Mouse (Mus musculus) heart, embryonic 14.5 days (tissue): ENCODE measurements at regions not wholly inside any gene's neighbourhood (a gene's known extent, or its start where the extent isn't known, plus 50 kb on each side); places are given as distances from the start of the nearest gene placed in this dataset.

ENCODE experiments used
- ATAC-seq: fragments of 200-750 bp; cut with Nextera tagmentation; 2 replicates; pipeline ENCODE4 v1.8.0; 2017; ENCODE audit warnings: low read depth, moderate TSS enrichment; ENCODE audit not compliant: insufficient number of reproducible peaks, insufficient read depth, low FRiP score
- H3K27ac ChIP-seq, 2 experiments: fragments of 200-500 bp in 1 of 2; fragments of 300-500 bp in 1 of 2; sonication (generic) in 1 of 2; replicated peaks in 1 of 2; 2 replicates each; pipeline ENCODE4 v1.5.1; 2012 to 2014; ENCODE audit warnings: low read depth in 2 of 2, low read length in 2 of 2, control low read depth in 1 of 2, mild to moderate bottlenecking in 1 of 2, mixed read lengths in 1 of 2; ENCODE audit not compliant: control insufficient read depth in 1 of 2, insufficient read depth in 1 of 2
- H3K27me3 ChIP-seq: fragments of 300-500 bp; sonication (generic); 2 replicates; pipeline ENCODE4 v1.6.1; 2014; ENCODE audit warnings: mild to moderate bottlenecking, low read length, control low read depth; ENCODE audit not compliant: control insufficient read depth, insufficient read depth
- H3K36me3 ChIP-seq: fragments of 300-500 bp; sonication (generic); 2 replicates; pipeline ENCODE4 v1.6.1; 2014; ENCODE audit warnings: mild to moderate bottlenecking, control low read depth, low read length, mixed read lengths; ENCODE audit not compliant: control insufficient read depth, insufficient read depth
- H3K4me1 ChIP-seq, 2 experiments: fragments of 200-500 bp in 1 of 2; fragments of 300-500 bp in 1 of 2; sonication (generic) in 1 of 2; 2 replicates each; pipeline ENCODE4 v1.6.1; 2012 to 2014; ENCODE audit warnings: low read length in 2 of 2, control low read depth in 1 of 2, mixed read lengths in 1 of 2; ENCODE audit not compliant: control insufficient read depth in 2 of 2, insufficient read depth in 2 of 2
- H3K4me2 ChIP-seq: fragments of 300-500 bp; sonication (generic); 2 replicates; pipeline ENCODE4 v1.6.1; 2014; ENCODE audit warnings: mild to moderate bottlenecking, low read length
- H3K4me3 ChIP-seq, 2 experiments: fragments of 200-500 bp in 1 of 2; fragments of 300-500 bp in 1 of 2; sonication (generic) in 1 of 2; 2 replicates each; pipeline ENCODE4 v1.5.1; 2012 to 2014; ENCODE audit warnings: low read length in 2 of 2, mild to moderate bottlenecking in 2 of 2, control low read depth in 1 of 2, low read depth in 1 of 2, moderate library complexity in 1 of 2; ENCODE audit not compliant: control insufficient read depth in 1 of 2, insufficient read depth in 1 of 2
- H3K9ac ChIP-seq: fragments of 300-500 bp; sonication (generic); 2 replicates; pipeline ENCODE4 v1.6.1; 2014; ENCODE audit warnings: mild to moderate bottlenecking, low read length
- H3K9me3 ChIP-seq: fragments of 300-500 bp; sonication (generic); 2 replicates; pipeline ENCODE4 v1.6.1; 2016; ENCODE audit warnings: low read length, control low read depth; ENCODE audit not compliant: control insufficient read depth
- WGBS: fragments of 180-500 bp; shearing (Covaris S2); extraction: QIAGEN DNeasy Blood & Tissue Kit; methylation state at CpG from one replicate; pipeline ENCODE4 v1.1.7; 2014; 5-methylcytosine and 5-hydroxymethylcytosine counted together

DNA sequence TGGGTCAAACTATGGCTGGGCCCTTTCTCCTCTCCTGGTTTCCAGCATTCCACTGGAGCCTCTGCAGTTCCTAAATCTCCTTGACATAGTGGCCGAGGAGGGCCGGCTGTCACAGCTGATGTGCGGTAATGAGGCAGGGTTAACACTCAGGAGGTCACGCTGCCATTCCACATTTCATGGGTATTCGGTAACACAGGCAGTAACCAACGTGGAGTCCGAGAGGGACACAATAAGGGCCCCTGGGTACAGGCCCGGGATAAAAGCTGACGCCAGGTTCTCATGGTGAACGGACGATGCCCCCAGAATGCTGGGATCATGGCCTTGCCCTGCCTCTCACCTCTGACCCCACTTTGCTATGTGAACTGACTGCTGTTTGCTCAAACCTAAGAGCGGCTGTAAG, 289.0 kb upstream of the Tbx3 start:
- Histone ChIP-seq H3K36me3 (no peaks in the 10 kb centered on the region), H3K27ac (no peak overlapping the region), H3K4me1 (no peaks in the 10 kb centered on the region; a peak in 1 of 4 replicates), H3K4me3 (no peak overlapping the region), H3K9me3 (0 out of 2 replicates have a peak, but pooled peaks cover 5% of the 10 kb centered on the region), H3K9ac (no peak overlapping the region), H3K4me2 (no peak overlapping the region), H3K27me3 (no peaks in the 10 kb centered on the region; the same call in 1 of the 2 replicates)
- no peak for ATAC-seq
- 88% methylated on average over 12 of the region's 12 CpGs for WGBS

DNA sequence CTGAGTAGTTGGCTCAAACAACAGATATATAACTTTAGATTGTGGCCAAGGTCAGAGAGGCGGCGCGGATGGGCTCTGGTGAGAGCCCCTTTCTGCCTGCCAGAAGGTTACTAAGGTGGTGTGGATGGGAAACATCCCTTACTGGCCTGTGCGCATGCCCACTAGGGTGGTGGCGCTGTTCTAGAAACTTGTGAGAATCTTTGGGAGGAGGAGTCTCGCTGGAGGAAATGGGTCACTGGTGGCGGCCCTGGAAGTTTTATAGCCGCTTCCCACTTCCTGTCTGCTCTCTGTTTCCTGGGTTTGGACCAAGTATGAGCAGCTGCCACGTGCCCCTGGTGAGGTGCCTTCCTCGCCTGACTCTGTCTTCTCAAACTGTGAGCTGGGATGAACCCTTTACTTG, 285.0 kb upstream of the Tbx3 start:
- 86% methylated on average over 10 of the region's 10 CpGs for WGBS
- H3K36me3 ChIP-seq = no peaks in the 10 kb centered on the region
- H3K27me3 ChIP-seq = no peaks in the 10 kb centered on the region
- ATAC-seq = no peak
- H3K4me1 ChIP-seq = no peaks in the 10 kb centered on the region; a peak in 1 of 4 replicates
- H3K4me2 ChIP-seq = no peak overlapping the region
- no peak overlapping the region for H3K4me3 ChIP-seq
- no peak overlapping the region for H3K9ac ChIP-seq
- 0 out of 2 replicates have a peak, but pooled peaks cover 5% of the 10 kb centered on the region for H3K9me3 ChIP-seq
- H3K27ac ChIP-seq = no peak overlapping the region

DNA sequence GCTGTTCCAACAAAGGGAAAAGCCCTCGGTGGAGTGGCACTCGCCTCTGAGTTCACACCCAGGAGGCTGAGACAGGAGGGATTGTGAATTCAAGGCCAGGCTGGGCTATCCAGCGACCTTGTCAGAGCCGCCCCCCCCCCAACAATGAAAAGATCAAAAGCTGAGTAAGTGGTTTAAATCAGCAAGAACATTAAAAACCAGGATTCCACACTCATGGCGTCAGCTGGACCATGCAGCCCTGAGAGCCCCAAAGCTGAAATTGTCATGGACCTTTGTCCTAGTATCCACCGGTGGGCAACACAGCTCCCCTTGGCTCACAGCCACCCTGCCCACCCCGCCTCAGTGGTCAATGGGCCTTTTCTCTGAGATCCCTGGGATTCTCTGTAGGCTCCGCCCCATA, 283.6 kb upstream of the Tbx3 start:
- no peaks in the 10 kb centered on the region for H3K36me3 ChIP-seq
- H3K4me3 ChIP-seq = no peak overlapping the region
- no peaks in the 10 kb centered on the region for H3K27me3 ChIP-seq
- H3K4me2 ChIP-seq = no peak overlapping the region
- 81% methylated on average over 8 of the region's 8 CpGs for WGBS
- no peaks in the 10 kb centered on the region for H3K4me1 ChIP-seq
- no peak overlapping the region for H3K9ac ChIP-seq
- no peak for ATAC-seq
- H3K27ac ChIP-seq = no peak overlapping the region
- 0 out of 2 replicates have a peak, but pooled peaks cover 4% of the 10 kb centered on the region for H3K9me3 ChIP-seq

DNA sequence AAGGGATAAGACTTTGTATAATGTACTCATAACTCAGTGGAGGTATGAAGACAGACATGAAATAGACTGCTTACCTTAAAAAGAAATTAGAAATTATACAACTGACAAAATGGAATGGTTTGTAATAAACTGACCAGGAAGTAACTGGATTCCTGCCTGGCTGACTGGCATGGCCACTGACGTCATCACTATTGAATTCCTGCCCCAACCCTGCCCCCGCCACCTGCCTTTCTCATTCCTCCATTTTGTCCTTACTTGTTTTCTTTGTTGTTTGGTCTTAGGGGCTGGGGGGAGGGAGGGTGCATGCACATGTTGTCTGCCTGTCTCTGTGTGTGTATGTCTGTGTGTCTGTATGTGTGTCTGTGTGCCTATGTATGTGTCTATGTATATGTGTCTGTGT, 283.2 kb upstream of the Tbx3 start:
- no peak for ATAC-seq
- WGBS = 53% methylated on average over 2 of the region's 2 CpGs

DNA sequence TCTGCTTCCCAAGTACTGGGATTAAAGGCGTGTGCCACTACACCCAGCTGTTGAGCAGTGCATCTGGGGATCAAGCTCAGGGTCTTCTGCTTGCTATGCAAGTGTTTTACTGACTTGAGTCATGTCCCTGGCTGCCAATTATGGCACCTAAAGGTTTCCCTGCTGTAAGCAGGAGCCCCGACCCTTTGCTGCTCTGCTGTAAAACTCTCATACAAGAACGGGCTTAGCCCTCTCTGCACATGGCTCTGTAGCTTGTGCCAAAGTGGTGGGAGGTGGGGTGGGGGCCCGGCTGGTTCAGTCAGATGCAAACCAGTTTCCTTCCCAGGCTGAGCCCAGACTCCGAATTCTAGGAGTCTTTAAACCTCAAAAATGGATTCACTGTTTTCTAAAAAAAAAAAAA, 281.6 kb upstream of the Tbx3 start:
- Histone ChIP-seq H3K27ac (no peak overlapping the region), H3K9ac (no peak overlapping the region), H3K4me3 (no peak overlapping the region), H3K4me1 (no peaks in the 10 kb centered on the region), H3K36me3 (no peaks in the 10 kb centered on the region), H3K9me3 (no peaks in the 10 kb centered on the region), H3K27me3 (no peaks in the 10 kb centered on the region), H3K4me2 (no peak overlapping the region)
- no peak for ATAC-seq
- 70% methylated on average over 5 of the region's 5 CpGs for WGBS

More for the DNA sequence above, 283.2 kb upstream of the Tbx3 start:
- Histone ChIP-seq H3K9ac (no peak overlapping the region), H3K4me1 (no peaks in the 10 kb centered on the region), H3K4me3 (no peak overlapping the region), H3K36me3 (no peaks in the 10 kb centered on the region), H3K27me3 (no peaks in the 10 kb centered on the region), H3K9me3 (no peaks in the 10 kb centered on the region), H3K4me2 (no peak overlapping the region), H3K27ac (no peak overlapping the region)

DNA sequence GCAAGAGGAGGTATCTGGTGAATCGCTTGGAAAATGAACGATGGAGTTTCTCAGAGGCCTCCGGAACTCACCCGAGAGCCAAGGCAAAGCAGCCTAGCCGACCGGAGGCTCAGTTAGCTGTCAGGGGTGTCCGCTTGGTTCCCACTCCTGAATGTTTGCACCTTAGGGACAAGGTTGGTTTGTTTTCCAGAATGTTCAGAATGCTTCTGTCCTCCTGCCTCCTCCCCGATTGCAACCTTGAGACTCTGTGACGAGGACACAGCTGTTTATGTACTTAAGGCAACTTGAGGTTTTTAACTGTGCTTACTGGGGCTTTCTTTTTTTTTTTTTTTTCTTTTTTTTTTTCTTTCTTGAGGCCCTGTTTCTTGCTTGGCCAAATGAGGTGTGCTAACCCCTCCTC, 281.1 kb upstream of the Tbx3 start:
- H3K4me1 ChIP-seq = no peaks in the 10 kb centered on the region
- 74% methylated on average over 9 of the region's 9 CpGs for WGBS

DNA sequence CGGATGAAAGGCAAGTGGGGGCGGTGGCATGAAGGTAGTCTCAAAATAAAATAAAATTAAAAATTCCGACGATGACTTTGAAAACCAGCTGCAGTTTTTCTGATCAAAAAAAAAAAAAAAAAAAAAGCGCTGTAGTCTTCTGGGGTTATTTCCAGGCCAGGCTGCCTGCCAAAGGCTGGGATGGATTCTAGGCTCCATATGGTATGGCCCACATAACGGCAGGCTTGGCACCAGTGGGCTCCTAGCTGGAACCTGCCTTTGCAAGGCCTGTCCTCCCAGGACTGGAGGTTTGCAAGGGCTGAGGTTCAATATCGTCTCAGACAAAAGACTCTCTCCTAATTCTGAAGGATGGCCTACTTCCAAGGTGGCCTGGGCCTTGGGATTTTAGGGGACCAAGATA, 280.6 kb upstream of the Tbx3 start:
- H3K4me2 ChIP-seq = no peak overlapping the region
- 82% methylated on average over 7 of the region's 7 CpGs for WGBS
- H3K9me3 ChIP-seq = no peaks in the 10 kb centered on the region
- no peaks in the 10 kb centered on the region for H3K4me1 ChIP-seq
- no peaks in the 10 kb centered on the region for H3K27me3 ChIP-seq
- no peak overlapping the region for H3K9ac ChIP-seq
- no peak overlapping the region for H3K27ac ChIP-seq
- H3K4me3 ChIP-seq = no peak overlapping the region
- ATAC-seq = no peak
- no peaks in the 10 kb centered on the region for H3K36me3 ChIP-seq

More for the DNA sequence above, 281.1 kb upstream of the Tbx3 start:
- H3K4me2 ChIP-seq = no peak overlapping the region
- H3K9ac ChIP-seq = no peak overlapping the region
- no peaks in the 10 kb centered on the region for H3K9me3 ChIP-seq
- no peaks in the 10 kb centered on the region for H3K27me3 ChIP-seq
- no peaks in the 10 kb centered on the region for H3K36me3 ChIP-seq
- H3K27ac ChIP-seq = no peak overlapping the region
- no peak for ATAC-seq
- no peak overlapping the region for H3K4me3 ChIP-seq

DNA sequence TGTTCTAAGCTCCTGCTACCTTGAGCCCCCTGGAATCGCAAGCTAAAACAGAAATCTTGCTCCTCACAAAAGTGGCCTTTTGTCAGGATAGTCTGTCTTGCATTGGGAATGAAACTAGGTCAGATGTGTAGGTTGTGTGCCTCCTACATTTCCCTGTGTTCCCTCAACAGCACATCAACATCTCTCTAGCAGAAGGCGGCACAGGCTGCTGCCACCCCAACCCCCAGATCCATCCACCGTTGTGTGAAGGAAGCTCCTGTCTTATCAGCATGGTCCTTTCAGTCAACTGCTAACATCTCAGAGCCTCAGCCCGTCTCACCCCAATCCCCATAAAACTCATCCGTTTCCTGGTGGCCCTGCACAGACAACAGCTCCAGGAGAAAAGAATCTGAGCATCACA, 272.0 kb upstream of the Tbx3 start:
- H3K27me3 ChIP-seq = no peaks in the 10 kb centered on the region
- H3K4me1 ChIP-seq = peaks cover 3 to 6% of the 10 kb centered on the region in 2 experiments; a peak in 3 of 4 replicates
- no peak overlapping the region for H3K4me3 ChIP-seq
- no peak overlapping the region for H3K9ac ChIP-seq
- H3K36me3 ChIP-seq = no peaks in the 10 kb centered on the region
- H3K4me2 ChIP-seq = no peak overlapping the region
- H3K9me3 ChIP-seq = 0 out of 2 replicates have a peak, but pooled peaks cover 3% of the 10 kb centered on the region
- ATAC-seq = no peak
- no peak overlapping the region for H3K27ac ChIP-seq
- 62% methylated on average over 5 of the region's 5 CpGs for WGBS
